Mouse (Mus musculus) megakaryocyte, embryonic 14.5 days (primary cell): Measurements from ENCODE around the gene Cinp.

Experiments used
- FLI1 ChIP-seq: IDR thresholded peaks from 2 replicates; pipeline ENCODE4 v1.6.1; 2012; ENCODE audit warnings: low read length, inconsistent platforms, mixed read lengths
- GATA1 ChIP-seq: IDR thresholded peaks from 3 replicates; pipeline ENCODE4 v1.6.1; 2012; ENCODE audit warnings: mixed read lengths, low read length, inconsistent platforms, borderline replicate concordance

GRCm38 (mm10) chr12:110920254-110920653 is 31.3 kb upstream of the Cinp start:
- TF ChIP-seq GATA1 (no peak), FLI1 (no peak)
